Mouse (Mus musculus) urinary bladder, postnatal 25 days (tissue): ENCODE data around the gene Fam151a.
"Not testable (repeated sequence)": the region's sequence is repeated elsewhere in the genome, so short reads cannot be mapped to it uniquely, and the experiment has no call there.

Experiments
- DNase-seq: peaks from one replicate; pipeline ENCODE4 v3.0.0; 2022; ENCODE audit warnings: low spot score

Gene Fam151a

GRCm38 (mm10) chr4:106733636-106734035 is at the start of gene Fam151a:
Gene Fam151a (plus strand): TSS chr4:106733889.
- no peak for DNase-seq

DNA sequence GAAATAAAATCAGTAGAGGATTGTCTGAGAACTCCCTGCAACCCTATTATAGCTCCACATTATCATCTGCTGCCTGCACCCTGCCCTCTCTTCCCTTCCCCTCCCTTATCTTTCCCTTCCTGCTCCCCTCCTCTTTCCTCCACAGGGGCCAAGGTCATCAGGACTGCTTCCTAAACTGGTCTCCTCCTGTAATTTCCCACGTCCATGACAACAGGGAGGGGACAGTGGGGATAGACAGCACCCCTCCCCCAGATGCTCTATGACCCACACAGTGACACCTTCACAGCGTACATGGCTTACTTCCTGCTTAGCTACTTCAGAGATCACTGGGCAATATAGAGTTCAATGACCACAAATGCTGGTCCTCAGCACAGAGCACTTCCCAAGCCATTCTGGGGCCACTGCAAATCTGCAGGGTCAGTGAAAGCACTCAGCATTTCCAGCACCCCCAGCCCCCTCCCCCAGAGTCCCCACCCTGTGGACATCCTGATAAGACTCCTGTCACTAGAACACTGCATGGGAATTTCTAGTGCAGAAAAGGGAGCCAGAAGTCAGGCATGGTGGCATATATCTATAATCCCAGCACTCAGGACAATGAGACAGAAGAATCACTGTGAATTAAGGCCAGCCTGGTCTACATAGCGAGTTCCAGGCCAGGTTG is 44.9 kb upstream of the Fam151a start:
- DNase-seq = no peak

- DNase-seq = no peak
These were observed 39.8 kb upstream of the Fam151a start for GRCm38 (mm10) chr4:106693841-106694430.

GRCm38 (mm10) chr4:106699989-106700388 is 33.7 kb upstream of the Fam151a start:
- DNase-seq = no peak

DNA sequence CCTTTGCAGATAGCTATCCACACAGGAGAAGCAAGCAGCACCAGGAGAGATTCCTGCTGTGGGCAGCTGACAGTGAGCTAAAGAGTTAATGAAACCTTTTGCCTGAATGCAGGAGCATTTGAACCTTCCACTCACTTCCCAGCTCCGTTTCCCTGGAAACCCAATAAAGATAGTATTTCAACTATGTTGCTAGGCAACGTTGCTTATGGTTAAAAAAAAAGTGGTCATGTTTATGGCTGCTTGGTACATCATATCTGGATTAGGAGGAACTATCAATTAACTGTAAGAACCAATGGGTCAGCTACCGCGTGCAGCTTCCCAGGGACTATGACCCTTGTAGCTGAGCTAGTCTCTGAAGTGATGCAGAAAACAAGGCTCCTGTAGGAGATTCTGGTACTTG is 32.9 kb upstream of the Fam151a start:
- DNase-seq = no peak

GRCm38 (mm10) chr4:106703956-106704355 is 29.7 kb upstream of the Fam151a start:
- no peak for DNase-seq

DNA sequence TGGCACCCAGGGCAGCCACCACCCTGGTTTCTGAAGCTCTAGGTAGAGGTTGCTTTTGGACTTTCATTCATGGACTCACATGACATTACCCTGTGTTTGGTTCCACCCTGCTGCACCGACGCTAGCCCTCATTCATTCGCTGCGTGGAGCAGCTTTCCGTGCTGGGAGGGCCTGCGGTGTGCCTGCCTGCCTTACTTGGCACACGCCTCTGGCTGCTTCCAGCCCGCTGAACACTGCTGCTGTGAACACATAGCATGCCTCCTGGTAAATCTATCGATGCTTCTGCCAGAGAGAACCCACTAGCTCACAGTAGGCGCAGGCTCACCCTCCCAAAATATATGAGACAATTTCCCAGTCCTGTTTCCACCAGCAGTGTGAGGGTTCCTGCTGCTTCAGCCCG is 29.3 kb upstream of the Fam151a start:
- no peak for DNase-seq

GRCm38 (mm10) chr4:106705096-106705665 is 28.5 kb upstream of the Fam151a start:
- DNase-seq = no peak

DNA sequence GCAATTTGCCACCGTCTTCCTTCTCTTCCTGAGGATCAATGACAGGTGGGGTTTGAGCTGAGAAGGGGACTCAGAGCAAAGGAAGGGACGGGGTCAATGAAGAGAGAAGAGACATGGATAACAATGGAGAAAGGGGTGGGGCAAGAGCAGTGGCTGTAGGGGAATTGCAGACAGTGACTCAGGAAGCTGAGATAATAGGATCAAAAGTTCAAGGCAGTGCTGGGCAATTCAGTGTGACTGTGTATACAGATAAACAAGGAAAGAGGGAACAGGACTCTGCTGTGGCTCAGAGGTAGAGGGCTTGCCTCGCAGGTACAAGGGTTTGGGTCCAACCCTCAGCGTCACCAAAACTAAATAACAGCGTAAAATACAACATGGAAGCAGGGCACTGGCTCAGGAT is 25.7 kb upstream of the Fam151a start:
- DNase-seq = no peak

DNA sequence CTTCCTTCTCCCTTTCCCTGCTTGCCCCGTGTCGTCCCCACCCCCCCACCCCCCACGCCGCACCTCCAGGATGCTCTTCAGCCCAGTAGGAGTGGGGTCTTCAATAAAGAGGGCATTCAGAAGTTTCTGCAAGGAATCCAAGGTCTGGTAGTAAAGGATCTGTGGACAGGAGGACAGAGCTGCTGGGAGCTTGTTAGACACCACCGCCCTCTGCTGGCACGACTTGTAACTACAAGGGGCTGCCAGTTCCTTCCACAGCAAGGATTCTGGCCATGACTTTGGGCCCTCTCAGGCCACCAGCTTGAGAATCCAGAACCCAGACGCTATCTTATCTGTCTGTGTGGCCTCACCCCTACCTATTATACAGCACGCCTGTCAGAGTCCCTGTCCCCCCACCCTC is 25.3 kb upstream of the Fam151a start:
- peak; percentile 89 for DNase-seq

DNA sequence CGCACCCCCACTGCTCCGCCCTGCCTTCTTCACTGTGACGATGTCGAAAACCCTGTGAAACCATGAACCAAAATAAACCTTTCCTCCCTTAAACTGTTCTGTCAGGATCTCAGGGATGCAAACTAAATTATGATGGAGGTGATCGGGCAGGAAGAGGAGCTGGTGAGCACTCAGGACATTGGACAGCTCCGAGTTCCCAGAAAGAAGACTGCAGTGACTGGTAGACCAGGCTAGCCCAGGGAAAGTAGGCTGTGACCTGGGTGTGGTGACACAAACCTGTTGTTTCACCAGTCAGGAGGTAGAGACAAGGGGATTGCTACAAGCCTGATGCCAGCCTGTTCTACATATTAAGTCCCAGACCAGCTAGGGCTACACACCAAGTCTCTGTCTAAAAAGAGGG is 20.1 kb upstream of the Fam151a start:
- no peak for DNase-seq

GRCm38 (mm10) chr4:106720631-106721030 is 13.1 kb upstream of the Fam151a start:
- no peak for DNase-seq

GRCm38 (mm10) chr4:106730814-106731213 is 2.9 kb upstream of the Fam151a start, which contains the start of gene Mroh7:
Gene Mroh7 (minus strand): TSS chr4:106730925.
- DNase-seq = no peak

DNA sequence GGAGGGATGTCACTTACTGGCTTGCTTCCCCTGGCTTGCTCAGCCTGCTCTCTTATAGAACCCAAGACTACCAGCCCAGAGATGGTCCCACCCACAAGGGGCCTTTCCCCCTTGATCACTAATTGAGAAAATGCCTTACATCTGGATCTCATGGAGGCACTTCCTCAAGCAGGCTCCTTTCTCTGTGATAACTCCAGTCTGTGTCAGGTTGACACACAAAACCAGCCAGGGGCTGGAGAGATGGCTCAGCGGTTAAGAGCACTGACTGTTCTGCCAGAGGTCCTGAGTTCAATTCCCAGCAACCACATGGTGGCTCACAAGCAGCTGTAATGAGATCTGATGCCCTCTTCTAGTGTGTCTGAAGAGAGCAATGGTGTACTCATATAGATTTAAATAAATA is 3.2 kb downstream of the Fam151a start:
- not testable (repeated sequence) for DNase-seq

- no peak for DNase-seq
These were observed 4.2 kb downstream of the Fam151a start for GRCm38 (mm10) chr4:106737904-106738303.

DNA sequence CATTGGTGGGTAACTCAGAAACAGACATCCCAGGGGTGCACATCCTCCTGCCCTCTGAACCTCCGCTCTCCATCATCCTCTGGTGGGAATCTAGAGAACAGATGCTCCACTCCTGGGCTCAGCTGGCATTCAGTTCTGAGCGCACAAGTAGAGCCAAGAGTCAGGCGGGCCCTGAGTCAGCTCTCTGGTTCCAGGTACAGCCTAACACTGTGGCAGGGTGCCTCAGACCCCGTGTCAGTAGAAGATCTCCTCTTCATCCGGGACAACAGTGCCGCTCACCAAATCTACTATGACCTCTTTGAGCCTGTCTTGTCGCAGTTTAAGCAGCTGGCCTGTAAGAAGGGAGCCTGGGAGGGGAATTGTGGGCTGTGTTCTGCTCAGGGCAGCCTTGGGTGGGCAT is 12.2 kb downstream of the Fam151a start:
- DNase-seq = no peak

- no peak for DNase-seq
These were observed 13.4 kb downstream of the Fam151a start for GRCm38 (mm10) chr4:106747001-106747580.

DNA sequence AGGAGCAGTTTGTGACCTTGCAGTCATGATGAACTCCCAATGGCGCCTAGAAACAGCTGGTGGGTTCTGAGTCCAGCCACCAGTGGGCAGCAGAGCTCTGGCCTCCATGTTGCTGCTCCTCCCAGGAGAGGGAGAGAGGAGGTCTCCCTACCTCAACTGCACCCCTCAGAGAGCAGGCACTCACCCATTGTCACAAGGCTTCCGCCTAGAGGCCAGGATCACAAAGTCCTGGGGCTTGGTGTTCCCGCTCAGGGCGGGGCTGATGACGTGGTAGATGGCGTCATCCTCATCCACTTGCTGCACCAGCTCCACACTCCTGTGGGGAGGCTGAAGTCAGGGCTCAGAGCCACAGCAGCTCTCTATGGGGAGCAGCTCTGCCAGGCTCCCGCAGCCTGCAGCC is 16.0 kb downstream of the Fam151a start:
- peak; percentile 28 for DNase-seq

GRCm38 (mm10) chr4:106751726-106752125 is 18.0 kb downstream of the Fam151a start:
- no peak for DNase-seq

GRCm38 (mm10) chr4:106764166-106764565 is 30.5 kb downstream of the Fam151a start:
- no peak for DNase-seq

DNA sequence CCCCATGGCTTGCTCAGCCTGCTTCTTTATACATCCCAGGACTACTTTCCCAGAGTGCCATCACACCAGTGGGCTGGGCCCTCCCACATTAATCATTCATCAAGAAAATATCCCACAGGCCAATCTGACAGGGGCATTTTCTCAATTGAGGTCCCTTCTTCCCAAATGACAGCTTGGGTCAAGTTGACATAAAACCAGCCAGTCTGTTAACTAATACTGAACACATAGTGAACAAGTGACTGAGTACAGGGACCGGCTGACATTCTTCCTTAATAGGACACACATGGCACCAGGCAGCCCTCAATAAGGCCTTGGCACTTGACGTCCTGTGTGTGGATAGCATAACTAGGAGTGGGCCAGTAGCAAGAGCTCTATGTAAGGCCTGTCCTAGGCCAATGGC is 35.6 kb downstream of the Fam151a start:
- no peak for DNase-seq

GRCm38 (mm10) chr4:106772558-106772957 is 38.9 kb downstream of the Fam151a start:
- no peak for DNase-seq

DNA sequence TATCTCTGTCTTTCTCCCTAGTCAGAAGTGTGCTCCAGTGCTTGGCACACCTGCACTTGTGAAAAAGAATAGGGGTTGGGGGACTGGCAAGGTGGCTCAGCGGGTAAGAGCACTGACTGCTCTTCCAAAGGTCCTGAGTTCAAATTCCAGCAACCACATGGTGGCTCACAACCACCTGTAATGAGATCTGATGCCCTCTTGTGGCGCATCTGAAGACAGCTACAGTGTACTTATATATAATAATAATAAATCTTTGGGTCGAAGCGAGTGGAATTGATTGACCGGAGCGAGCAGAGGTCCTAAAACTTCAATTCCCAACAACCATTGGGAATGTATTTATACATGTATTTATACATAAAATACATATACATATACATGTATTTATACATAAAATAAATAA is 42.1 kb downstream of the Fam151a start:
- not testable (repeated sequence) for DNase-seq
